Mouse (Mus musculus): Measurements from ENCODE around the gene Zcchc24. TPM values are rescaled to one million over a fixed set of nuclear protein-coding genes. Genes with fewer than 3 reads are reported as not detected.
A peak's percentile ranks its signal among the peaks of the same experiment; 100 is the strongest.
"Not testable (repeated sequence)": the region's sequence is repeated elsewhere in the genome, so short reads cannot be mapped to it uniquely, and the experiment has no call there.

The Zcchc24 gene
- 31.6 and 35.4 TPM in 2 replicates for polyA plus RNA-seq (2015; fragmentation: Nextera tagmentation; extraction: Ambion mirVana)

- H3K4me2 ChIP-seq: peak within 1 kb of the TSS; percentile 66
- no peaks in the 10 kb centered on the region for H3K27me3 ChIP-seq
- peak; percentile 91 for ATAC-seq (ENCODE audit: insufficient number of reproducible peaks, low FRiP score, low TSS enrichment, low read depth)
- H3K27ac ChIP-seq: peak within 1 kb of the TSS; percentile 95
- H3K9me3 ChIP-seq: no peaks in the 10 kb centered on the region
- H3K4me3 ChIP-seq: peak within 1 kb of the TSS; percentile 79
- H3K4me1 ChIP-seq: peaks cover 58% of the 10 kb centered on the region
- H3K36me3 ChIP-seq: no peaks in the 10 kb centered on the region
- peak within 1 kb of the TSS; percentile 75 for H3K9ac ChIP-seq
- under 1% methylated on average over 50 of the region's 55 CpGs for WGBS
Observed at GRCm38 (mm10) chr14:25768915-25769625, at the start of gene Zcchc24. Gene Zcchc24, minus strand, starts transcription at chr14:25769039.

DNA sequence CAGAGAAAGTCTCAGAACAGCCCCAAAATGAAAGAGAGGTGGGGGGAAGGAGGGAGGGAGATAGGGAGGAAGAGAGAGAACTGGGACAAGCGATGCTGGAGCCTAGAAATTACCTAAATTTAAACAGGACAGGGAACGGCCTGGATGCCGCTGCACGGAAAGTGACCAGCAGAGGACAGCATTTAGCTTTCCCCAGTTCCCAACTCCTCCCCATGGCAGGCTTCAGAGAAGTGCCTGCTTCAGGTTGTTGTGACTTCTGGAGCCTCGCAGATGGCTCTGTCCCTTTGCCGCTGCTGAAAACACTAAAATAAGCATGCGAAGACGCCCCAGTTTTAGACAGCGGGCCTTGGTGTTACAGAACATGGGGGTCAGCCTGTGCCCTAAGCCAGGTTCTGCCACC, 47.6 kb upstream of the Zcchc24 start:
- Histone ChIP-seq H3K4me3 (no peak overlapping the region), H3K9me3 (no peaks in the 10 kb centered on the region), H3K4me1 (0 out of 2 replicates have a peak, but pooled peaks cover 4% of the 10 kb centered on the region), H3K27ac (no peak overlapping the region), H3K9ac (no peak overlapping the region), H3K27me3 (no peaks in the 10 kb centered on the region), H3K4me2 (no peak overlapping the region), H3K36me3 (no peaks in the 10 kb centered on the region)
- ATAC-seq (ENCODE audit: insufficient number of reproducible peaks, low FRiP score, low TSS enrichment, low read depth): no peak
- 8% methylated on average over 9 of the region's 9 CpGs for WGBS

DNA sequence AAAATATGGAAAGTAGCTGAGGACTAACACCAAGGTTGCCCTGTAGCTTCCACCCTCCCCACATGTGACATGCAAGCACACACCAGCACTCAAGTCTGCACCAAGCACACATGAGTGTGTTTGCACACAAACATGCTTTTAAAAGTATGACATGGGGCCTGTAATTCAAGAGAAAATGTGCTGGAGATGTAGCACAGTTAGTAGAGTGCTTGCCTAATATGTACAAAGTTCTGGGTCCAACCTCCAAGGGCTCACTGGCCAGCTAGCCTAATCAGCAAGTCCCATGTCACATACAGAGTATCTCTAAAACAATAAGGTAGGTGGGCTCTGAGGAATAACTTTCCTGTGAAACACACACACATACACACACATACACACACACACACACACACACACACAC, 45.3 kb upstream of the Zcchc24 start:
- Histone ChIP-seq H3K4me1 (0 out of 2 replicates have a peak, but pooled peaks cover 4% of the 10 kb centered on the region), H3K4me2 (no peak overlapping the region), H3K27me3 (no peaks in the 10 kb centered on the region), H3K4me3 (no peak overlapping the region), H3K9me3 (no peaks in the 10 kb centered on the region), H3K9ac (no peak overlapping the region), H3K27ac (no peak overlapping the region), H3K36me3 (no peaks in the 10 kb centered on the region)
- no peak for ATAC-seq (ENCODE audit: insufficient number of reproducible peaks, low FRiP score, low TSS enrichment, low read depth)

DNA sequence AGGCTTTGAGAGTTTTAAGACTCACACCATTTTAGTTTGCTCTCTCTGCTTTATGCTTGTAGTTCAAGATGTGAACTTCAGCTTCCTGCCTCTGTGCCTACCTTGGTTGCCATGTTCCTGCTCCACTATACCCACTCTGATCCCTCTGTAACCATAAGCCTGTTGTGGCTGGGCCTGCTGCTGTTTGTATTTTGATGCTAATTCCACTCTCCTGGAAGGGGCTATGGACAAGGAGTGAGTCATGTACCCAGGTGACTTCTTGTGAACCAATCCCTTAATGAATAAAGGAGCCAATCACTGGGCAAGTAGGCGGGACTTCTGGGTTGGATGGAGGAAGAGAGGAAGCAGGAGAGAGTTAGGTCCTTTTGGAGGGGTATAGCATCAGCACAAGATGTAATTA, 42.2 kb upstream of the Zcchc24 start:
- H3K4me1 ChIP-seq; H3K4me3 ChIP-seq; ATAC-seq (ENCODE audit: insufficient number of reproducible peaks, low FRiP score, low TSS enrichment, low read depth); H3K27ac ChIP-seq; H3K27me3 ChIP-seq; H3K9ac ChIP-seq; H3K4me2 ChIP-seq; H3K36me3 ChIP-seq; H3K9me3 ChIP-seq: not testable (repeated sequence)
- WGBS: 74% methylated on average over 1 of the region's 1 CpGs

GRCm38 (mm10) chr14:25806561-25806960, 37.7 kb upstream of the Zcchc24 start:
- ATAC-seq (ENCODE audit: insufficient number of reproducible peaks, low FRiP score, low TSS enrichment, low read depth): no peak
- Histone ChIP-seq H3K27me3 (no peaks in the 10 kb centered on the region), H3K36me3 (no peaks in the 10 kb centered on the region), H3K4me3 (no peak overlapping the region), H3K4me1 (peaks cover 42% of the 10 kb centered on the region), H3K9me3 (no peaks in the 10 kb centered on the region), H3K9ac (no peak overlapping the region), H3K4me2 (no peak overlapping the region), H3K27ac (peak overlapping the region; percentile 44; the same call in 1 of the 2 replicates)
- WGBS: 84% methylated on average over 7 of the region's 7 CpGs

- Histone ChIP-seq H3K36me3 (no peaks in the 10 kb centered on the region), H3K4me3 (no peak overlapping the region), H3K9me3 (no peaks in the 10 kb centered on the region), H3K9ac (no peak overlapping the region), H3K4me2 (no peak overlapping the region), H3K27ac (peak overlapping the region; percentile 44), H3K27me3 (no peaks in the 10 kb centered on the region), H3K4me1 (peaks cover 42% of the 10 kb centered on the region)
- WGBS: 49% methylated on average over 7 of the region's 7 CpGs
- ATAC-seq (ENCODE audit: insufficient number of reproducible peaks, low FRiP score, low TSS enrichment, low read depth): peak; percentile 56
Observed at GRCm38 (mm10) chr14:25805871-25806270, 37.0 kb upstream of the Zcchc24 start.

DNA sequence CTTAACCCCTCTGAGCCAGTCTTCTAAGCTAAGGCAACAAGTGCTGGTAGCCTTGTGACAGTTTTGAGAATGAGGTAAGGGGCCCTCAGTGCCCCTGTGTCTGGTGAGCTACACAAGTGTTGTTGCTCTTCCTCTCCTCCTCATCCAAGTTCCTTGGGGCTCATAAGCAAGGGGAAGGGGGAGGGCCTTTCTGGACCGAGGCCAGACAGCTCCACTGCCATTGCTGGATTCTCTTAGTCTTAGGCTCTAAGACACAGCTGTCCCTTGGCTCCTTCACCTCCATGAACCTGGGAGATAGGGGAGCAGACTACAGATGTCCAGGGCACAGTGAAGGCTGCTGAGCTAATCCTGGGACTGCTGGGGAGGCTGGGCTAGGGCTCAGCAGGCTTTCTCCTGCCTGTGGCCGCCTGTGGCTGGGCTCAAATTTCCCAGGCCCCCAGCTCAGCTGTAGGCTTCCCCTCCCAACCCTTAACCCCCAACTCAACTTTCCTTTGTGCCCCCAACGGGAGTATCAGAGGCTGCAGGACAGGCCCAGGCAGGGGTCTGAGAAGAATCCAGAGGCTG, 34.5 kb upstream of the Zcchc24 start:
- Histone ChIP-seq H3K4me1 (peaks cover 53% of the 10 kb centered on the region), H3K36me3 (no peaks in the 10 kb centered on the region), H3K27ac (peak overlapping the region; percentile 59; the same call in 1 of the 2 replicates), H3K4me2 (no peak overlapping the region), H3K27me3 (no peaks in the 10 kb centered on the region), H3K4me3 (no peak overlapping the region), H3K9ac (no peak overlapping the region), H3K9me3 (no peaks in the 10 kb centered on the region)
- ATAC-seq (ENCODE audit: insufficient number of reproducible peaks, low FRiP score, low TSS enrichment, low read depth): no peak; the same call in 1 of the 2 replicates
- 37% methylated on average over 3 of the region's 3 CpGs for WGBS

GRCm38 (mm10) chr14:25802511-25802910, 33.7 kb upstream of the Zcchc24 start:
- Histone ChIP-seq H3K9ac (no peak overlapping the region), H3K4me1 (peaks cover 53% of the 10 kb centered on the region), H3K36me3 (no peaks in the 10 kb centered on the region), H3K27me3 (no peaks in the 10 kb centered on the region), H3K9me3 (no peaks in the 10 kb centered on the region), H3K4me2 (no peak overlapping the region), H3K4me3 (no peak overlapping the region), H3K27ac (peak overlapping the region; percentile 59)
- ATAC-seq (ENCODE audit: insufficient number of reproducible peaks, low FRiP score, low TSS enrichment, low read depth): no peak

DNA sequence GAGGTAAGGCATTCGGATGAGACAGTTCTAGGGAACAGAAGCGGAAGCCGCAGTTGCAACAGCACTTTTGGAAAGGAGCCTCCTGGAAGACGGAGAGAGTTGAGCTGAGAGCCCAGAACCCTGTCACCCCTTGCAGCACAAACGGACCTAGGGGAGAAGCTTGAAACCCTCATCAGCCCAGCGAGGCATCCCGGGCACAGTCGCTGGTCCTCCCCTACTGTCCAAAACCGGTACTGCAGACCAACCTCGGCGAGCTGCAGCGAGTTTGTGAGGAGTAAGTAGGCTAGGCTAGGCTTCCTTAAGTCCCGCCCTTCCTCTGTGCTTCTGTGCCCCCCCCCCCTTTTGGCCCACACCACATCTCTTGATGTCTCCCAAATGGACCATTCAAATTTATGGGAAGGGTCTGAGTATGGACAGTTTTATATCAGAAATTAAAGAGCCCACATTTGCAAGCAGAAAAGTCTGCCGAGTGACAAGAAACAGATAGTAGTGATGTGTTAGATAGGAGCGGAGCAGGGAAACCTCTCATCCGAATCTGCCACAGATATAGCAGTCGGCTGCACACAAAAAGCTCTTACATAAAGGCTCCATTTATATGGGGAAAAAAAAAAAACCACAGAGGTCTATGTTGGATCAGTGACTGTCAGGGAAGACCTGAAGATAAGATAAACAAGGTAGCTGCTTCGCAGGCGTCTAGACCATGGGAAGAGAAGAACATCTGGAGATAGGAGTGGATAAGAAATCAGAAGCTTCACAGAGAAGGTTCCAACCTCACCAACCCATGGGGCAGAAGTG, 31.5 kb upstream of the Zcchc24 start:
- Histone ChIP-seq H3K36me3 (no peaks in the 10 kb centered on the region), H3K27me3 (no peaks in the 10 kb centered on the region), H3K4me1 (peaks cover 61% of the 10 kb centered on the region), H3K4me3 (no peak overlapping the region), H3K9me3 (no peaks in the 10 kb centered on the region), H3K4me2 (no peak overlapping the region), H3K27ac (peak overlapping the region; percentile 67), H3K9ac (no peak overlapping the region)
- 22% methylated on average over 19 of the region's 19 CpGs for WGBS
- ATAC-seq (ENCODE audit: insufficient number of reproducible peaks, low FRiP score, low TSS enrichment, low read depth): peak; percentile 63

- 50% methylated on average over 7 of the region's 7 CpGs for WGBS
- H3K9me3 ChIP-seq: no peaks in the 10 kb centered on the region
- H3K36me3 ChIP-seq: no peaks in the 10 kb centered on the region
- no peaks in the 10 kb centered on the region for H3K27me3 ChIP-seq
- H3K4me2 ChIP-seq: no peak overlapping the region
- 0 out of 2 replicates have a peak overlapping the region, but pooled peaks have one; percentile 22 for H3K27ac ChIP-seq
- peaks cover 35% of the 10 kb centered on the region for H3K4me1 ChIP-seq
- no peak for ATAC-seq (ENCODE audit: insufficient number of reproducible peaks, low FRiP score, low TSS enrichment, low read depth)
- H3K4me3 ChIP-seq: no peak overlapping the region
- H3K9ac ChIP-seq: no peak overlapping the region
Observed at GRCm38 (mm10) chr14:25796619-25797018, 27.8 kb upstream of the Zcchc24 start.

GRCm38 (mm10) chr14:25795561-25796174, 26.8 kb upstream of the Zcchc24 start:
- Histone ChIP-seq H3K4me1 (peaks cover 32% of the 10 kb centered on the region), H3K27me3 (no peaks in the 10 kb centered on the region), H3K27ac (peak overlapping the region; percentile 75), H3K36me3 (no peaks in the 10 kb centered on the region), H3K9ac (no peak overlapping the region), H3K9me3 (no peaks in the 10 kb centered on the region), H3K4me2 (no peak overlapping the region), H3K4me3 (no peak overlapping the region)
- 26% methylated on average over 10 of the region's 10 CpGs for WGBS
- ATAC-seq (ENCODE audit: insufficient number of reproducible peaks, low FRiP score, low TSS enrichment, low read depth): peak; percentile 67; the same call in 1 of the 2 replicates

Data from limb, embryonic 15.5 days (tissue).